Mouse (Mus musculus): ENCODE results near the gene Syf2.

DNA sequence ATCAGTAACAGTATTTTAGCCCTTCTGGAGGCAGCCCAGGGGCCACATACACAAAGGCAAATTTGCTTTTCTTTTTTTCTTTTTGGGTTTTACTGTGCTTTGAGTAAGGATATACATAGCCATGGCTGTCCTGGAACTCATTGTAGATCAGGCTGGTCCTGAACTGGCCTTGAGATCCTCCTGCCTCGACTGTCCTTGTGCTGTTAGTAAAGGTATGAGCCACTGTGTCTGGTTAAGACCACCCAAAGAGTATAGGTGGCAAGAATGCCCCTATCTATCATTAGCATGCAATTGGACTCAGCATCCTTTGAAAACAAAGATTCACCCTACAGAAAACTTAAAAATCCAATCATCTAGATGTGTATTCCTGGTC lies 2.2 kb upstream of the Syf2 start:
- TF ChIP-seq NRF1 (IDR thresholded peaks at IDR 0.05; ENCODE audit: low read depth, low read length) = no peak
- 0 out of 2 replicates have a peak, but pooled peaks have one; percentile 2 for TF ChIP-seq POLR2A (IDR thresholded peaks at IDR 0.05; ENCODE audit: low read depth, low read length)
- TF ChIP-seq CTCF (conservative IDR thresholded peaks at IDR 0.05 in 1 of 2, IDR thresholded peaks at IDR 0.05 in 1 of 2; ENCODE audit: low read depth in 2 of 2, low read length in 2 of 2) = no peak
- no peak for TF ChIP-seq JUND (conservative IDR thresholded peaks at IDR 0.05; ENCODE audit: low read depth, low read length)
- no peak for TF ChIP-seq ZNF384 (IDR thresholded peaks at IDR 0.05; ENCODE audit: low read depth, low read length)
- TF ChIP-seq GABPA (IDR thresholded peaks at IDR 0.05; ENCODE audit: insufficient replicate concordance, low read depth, low read length) = no peak
- TF ChIP-seq MAX (IDR thresholded peaks at IDR 0.05; ENCODE audit: low read length) = no peak
